Mouse (Mus musculus): Measurements from ENCODE around the gene Cfap43.

DNA sequence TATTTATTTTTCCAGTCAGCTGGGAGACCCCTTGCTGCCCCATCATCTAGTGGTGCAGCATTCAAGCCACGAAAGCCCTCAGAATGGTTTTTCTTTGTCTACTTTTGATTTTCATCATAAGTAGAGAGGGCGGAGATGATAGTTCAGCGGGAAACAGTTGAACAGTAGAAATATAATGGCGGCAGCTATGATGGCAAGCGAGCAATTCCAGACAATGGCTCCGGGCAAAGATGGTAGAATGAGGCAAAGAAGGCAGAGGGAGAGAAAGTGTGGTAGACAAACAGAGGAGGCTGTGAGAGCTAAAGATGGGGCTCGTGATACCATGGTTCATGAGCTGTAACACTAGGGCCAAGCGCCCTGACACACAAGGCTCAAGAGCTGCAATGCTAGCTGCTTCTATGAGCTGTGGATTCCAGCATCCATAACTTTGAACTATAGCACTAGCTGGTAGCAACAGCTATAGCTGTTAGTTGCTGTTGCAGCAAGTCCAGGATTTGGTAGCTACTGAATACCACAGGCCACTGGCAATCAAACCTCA is 213.2 kb downstream of the Cfap43 start:
- TF ChIP-seq CTCF (IDR thresholded peaks at IDR 0.05; ENCODE audit: borderline replicate concordance, control insufficient read depth, extremely low read depth, insufficient read depth, low read length, poor library complexity) (no peak), POLR2A (IDR thresholded peaks at IDR 0.05; ENCODE audit: control insufficient read depth, extremely low read depth, insufficient read depth, low read length, poor library complexity) (no peak)

All from thymus, adult 2 months (tissue).